Mouse (Mus musculus): ENCODE measurements at regions not wholly inside any gene's neighbourhood (a gene's known extent, or its start where the extent isn't known, plus 50 kb on each side); places are given as distances from the start of the nearest gene placed in this dataset.
"Not testable (repeated sequence)": the region's sequence is repeated elsewhere in the genome, so short reads cannot be mapped to it uniquely, and the experiment has no call there.

DNA sequence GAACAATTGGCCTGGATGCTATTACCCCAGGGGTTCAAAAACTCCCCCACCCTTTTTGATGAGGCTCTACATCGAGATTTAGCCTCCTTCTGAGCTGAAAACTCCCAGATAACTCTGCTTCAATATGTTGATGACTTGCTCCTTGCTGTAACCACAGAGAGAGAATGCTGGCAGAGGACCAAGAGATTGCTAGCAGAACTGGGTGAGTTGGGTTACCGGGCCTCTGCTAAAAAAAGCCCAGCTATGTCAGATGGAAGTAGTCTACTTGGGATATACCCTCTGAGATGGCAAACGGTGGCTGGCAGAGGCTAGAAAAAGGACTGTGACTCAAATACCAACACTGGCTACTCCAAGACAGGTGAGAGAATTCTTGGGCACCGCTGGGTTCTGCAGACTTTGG, 63.9 kb upstream of the Gm906 start:
- H3K4me3 ChIP-seq; H3K4me1 ChIP-seq (ENCODE audit: control insufficient read depth, insufficient read depth, low read length); H3K79me2 ChIP-seq (replicated peaks; ENCODE audit: control insufficient read depth, insufficient read depth, low read length); H3K27me3 ChIP-seq (ENCODE audit: control insufficient read depth, insufficient read depth, low read length); intact Hi-C loops (cut with DNase I); H3K36me3 ChIP-seq (ENCODE audit: control insufficient read depth, insufficient read depth, low read length); H3K9ac ChIP-seq (ENCODE audit: low read depth, low read length); H3K27ac ChIP-seq: not testable (repeated sequence)
- peak in 1 of 2 experiments; percentile 9 for DNase-seq
- WGBS, result 38% methylated on average over 4 of the region's 4 CpGs

GRCm38 (mm10) chr13:50322512-50322911, 72.4 kb upstream of the Gm906 start:
- TF ChIP-seq POLR2A (IDR thresholded peaks at IDR 0.05; ENCODE audit: insufficient read depth, low read depth, low read length) (no peak), CTCF (IDR thresholded peaks at IDR 0.05) (peak; percentile 27; the same call in 1 of the 2 replicates)

GRCm38 (mm10) chr13:50328614-50329013, 78.5 kb upstream of the Gm906 start:
- intact Hi-C loops (cut with DNase I), result loop anchor here (5.0 kb wide), 1 partner anchor 434 kb away; no protein-coding TSS in a partner anchor
- Histone ChIP-seq H3K4me3 (no peak overlapping the region), H3K27me3 (ENCODE audit: control insufficient read depth, insufficient read depth, low read length) (no peaks in the 10 kb centered on the region), H3K4me1 (ENCODE audit: control insufficient read depth, insufficient read depth, low read length) (no peaks in the 10 kb centered on the region), H3K9ac (ENCODE audit: low read depth, low read length) (no peak overlapping the region), H3K79me2 (replicated peaks; ENCODE audit: control insufficient read depth, insufficient read depth, low read length) (no peaks in the 10 kb centered on the region), H3K27ac (no peak overlapping the region), H3K36me3 (ENCODE audit: control insufficient read depth, insufficient read depth, low read length) (no peaks in the 10 kb centered on the region)
- TF ChIP-seq EP300 (IDR thresholded peaks at IDR 0.05; ENCODE audit: insufficient read depth, low read depth, low read length) (no peak), POLR2A (IDR thresholded peaks at IDR 0.05; ENCODE audit: insufficient read depth, low read depth, low read length) (no peak), CTCF (IDR thresholded peaks at IDR 0.05) (no peak)
- no peak for DNase-seq
- 67% methylated on average over 4 of the region's 4 CpGs for WGBS

More at GRCm38 (mm10) chr13:50322512-50322911, 72.4 kb upstream of the Gm906 start:
- H3K79me2 ChIP-seq (replicated peaks; ENCODE audit: control insufficient read depth, insufficient read depth, low read length), result no peaks in the 10 kb centered on the region
- no peak overlapping the region for H3K9ac ChIP-seq (ENCODE audit: low read depth, low read length)
- H3K27me3 ChIP-seq (ENCODE audit: control insufficient read depth, insufficient read depth, low read length), result no peaks in the 10 kb centered on the region
- no peaks in the 10 kb centered on the region for H3K4me1 ChIP-seq (ENCODE audit: control insufficient read depth, insufficient read depth, low read length)
- no peak overlapping the region for H3K27ac ChIP-seq
- no peak overlapping the region for H3K4me3 ChIP-seq
- no peak for DNase-seq
- WGBS, result 13% methylated on average over 4 of the region's 4 CpGs
- no peaks in the 10 kb centered on the region for H3K36me3 ChIP-seq (ENCODE audit: control insufficient read depth, insufficient read depth, low read length)
- intact Hi-C loops (cut with DNase I), result no loop called here

- Histone ChIP-seq H3K36me3 (ENCODE audit: control insufficient read depth, insufficient read depth, low read length) (no peaks in the 10 kb centered on the region), H3K27ac (no peak overlapping the region), H3K79me2 (replicated peaks; ENCODE audit: control insufficient read depth, insufficient read depth, low read length) (no peaks in the 10 kb centered on the region), H3K27me3 (ENCODE audit: control insufficient read depth, insufficient read depth, low read length) (no peaks in the 10 kb centered on the region), H3K4me3 (no peak overlapping the region), H3K4me1 (ENCODE audit: control insufficient read depth, insufficient read depth, low read length) (no peaks in the 10 kb centered on the region), H3K9ac (ENCODE audit: low read depth, low read length) (no peak overlapping the region)
- DNase-seq, result no peak
- TF ChIP-seq EP300 (IDR thresholded peaks at IDR 0.05; ENCODE audit: insufficient read depth, low read depth, low read length), result no peak
- no peak for TF ChIP-seq CTCF (IDR thresholded peaks at IDR 0.05)
- no peak for TF ChIP-seq POLR2A (IDR thresholded peaks at IDR 0.05; ENCODE audit: insufficient read depth, low read depth, low read length)
- intact Hi-C loops (cut with DNase I), result no loop called here
- 86% methylated on average over 11 of the region's 11 CpGs for WGBS
Measured at GRCm38 (mm10) chr13:50344121-50344520, 73.5 kb upstream of the Fbxw17 start.

- no peak for DNase-seq
- Histone ChIP-seq H3K27ac (no peak overlapping the region), H3K4me1 (ENCODE audit: control insufficient read depth, insufficient read depth, low read length) (no peaks in the 10 kb centered on the region), H3K36me3 (ENCODE audit: control insufficient read depth, insufficient read depth, low read length) (no peaks in the 10 kb centered on the region), H3K27me3 (ENCODE audit: control insufficient read depth, insufficient read depth, low read length) (no peaks in the 10 kb centered on the region), H3K9ac (ENCODE audit: low read depth, low read length) (no peak overlapping the region), H3K4me3 (no peak overlapping the region), H3K79me2 (replicated peaks; ENCODE audit: control insufficient read depth, insufficient read depth, low read length) (no peaks in the 10 kb centered on the region)
- intact Hi-C loops (cut with DNase I), result no loop called here
- TF ChIP-seq EP300 (IDR thresholded peaks at IDR 0.05; ENCODE audit: insufficient read depth, low read depth, low read length), result no peak
- no peak for TF ChIP-seq CTCF (IDR thresholded peaks at IDR 0.05)
- no peak for TF ChIP-seq POLR2A (IDR thresholded peaks at IDR 0.05; ENCODE audit: insufficient read depth, low read depth, low read length)
- 57% methylated on average over 6 of the region's 6 CpGs for whole genome bisulfite sequencing
Measured at GRCm38 (mm10) chr13:50351946-50352345, 65.7 kb upstream of the Fbxw17 start.

DNA sequence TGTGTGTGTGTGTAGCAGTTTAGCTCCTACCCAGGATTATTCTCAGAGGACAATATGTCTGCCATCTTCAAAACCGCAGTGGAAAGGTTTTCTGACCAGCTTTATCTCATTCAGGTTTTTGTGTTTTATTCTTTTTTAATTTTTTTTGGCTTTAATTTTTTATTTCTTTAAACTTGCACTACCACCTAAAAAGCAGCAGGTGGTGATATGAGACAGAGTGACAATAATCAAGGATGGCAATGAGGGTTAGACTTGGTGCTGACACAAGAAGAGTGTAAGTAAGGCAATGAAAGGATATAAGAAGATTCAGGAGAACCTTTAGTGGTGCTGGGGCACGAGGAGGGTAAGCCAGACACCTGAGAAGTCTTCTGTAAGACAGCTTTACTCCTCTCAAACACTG, 62.4 kb upstream of the Fbxw17 start:
- intact Hi-C loops (cut with DNase I), result no loop called here
- 65% methylated on average over 2 of the region's 2 CpGs for WGBS

More for the DNA sequence above, 62.4 kb upstream of the Fbxw17 start:
- Histone ChIP-seq H3K4me3 (no peak overlapping the region), H3K9ac (ENCODE audit: low read depth, low read length) (no peak overlapping the region), H3K27ac (no peak overlapping the region), H3K79me2 (replicated peaks; ENCODE audit: control insufficient read depth, insufficient read depth, low read length) (no peaks in the 10 kb centered on the region), H3K27me3 (ENCODE audit: control insufficient read depth, insufficient read depth, low read length) (no peaks in the 10 kb centered on the region), H3K4me1 (ENCODE audit: control insufficient read depth, insufficient read depth, low read length) (no peaks in the 10 kb centered on the region), H3K36me3 (ENCODE audit: control insufficient read depth, insufficient read depth, low read length) (no peaks in the 10 kb centered on the region)
- TF ChIP-seq EP300 (IDR thresholded peaks at IDR 0.05; ENCODE audit: insufficient read depth, low read depth, low read length), result no peak
- TF ChIP-seq CTCF (IDR thresholded peaks at IDR 0.05), result peak; percentile 40
- no peak for TF ChIP-seq POLR2A (IDR thresholded peaks at IDR 0.05; ENCODE audit: insufficient read depth, low read depth, low read length)
- no peak for DNase-seq

Data from heart, adult 2 months (tissue).